Mouse (Mus musculus): ENCODE measurements around the gene Cntfr. TPM values are rescaled to one million over a fixed set of nuclear protein-coding genes. Genes with fewer than 3 reads are reported as not detected.
"Not testable (repeated sequence)": the region's sequence is repeated elsewhere in the genome, so short reads cannot be mapped to it uniquely, and the experiment has no call there.

The Cntfr gene
- 0.31 TPM in 1 of 2 replicates, not detected in the other for total RNA-seq (2014; rRNA removed; ENCODE audit: low replicate concordance)
- polyA plus RNA-seq (2015; fragmentation: Nextera tagmentation; extraction: Ambion mirVana), result 0.38 and 0.41 TPM in 2 replicates

DNA sequence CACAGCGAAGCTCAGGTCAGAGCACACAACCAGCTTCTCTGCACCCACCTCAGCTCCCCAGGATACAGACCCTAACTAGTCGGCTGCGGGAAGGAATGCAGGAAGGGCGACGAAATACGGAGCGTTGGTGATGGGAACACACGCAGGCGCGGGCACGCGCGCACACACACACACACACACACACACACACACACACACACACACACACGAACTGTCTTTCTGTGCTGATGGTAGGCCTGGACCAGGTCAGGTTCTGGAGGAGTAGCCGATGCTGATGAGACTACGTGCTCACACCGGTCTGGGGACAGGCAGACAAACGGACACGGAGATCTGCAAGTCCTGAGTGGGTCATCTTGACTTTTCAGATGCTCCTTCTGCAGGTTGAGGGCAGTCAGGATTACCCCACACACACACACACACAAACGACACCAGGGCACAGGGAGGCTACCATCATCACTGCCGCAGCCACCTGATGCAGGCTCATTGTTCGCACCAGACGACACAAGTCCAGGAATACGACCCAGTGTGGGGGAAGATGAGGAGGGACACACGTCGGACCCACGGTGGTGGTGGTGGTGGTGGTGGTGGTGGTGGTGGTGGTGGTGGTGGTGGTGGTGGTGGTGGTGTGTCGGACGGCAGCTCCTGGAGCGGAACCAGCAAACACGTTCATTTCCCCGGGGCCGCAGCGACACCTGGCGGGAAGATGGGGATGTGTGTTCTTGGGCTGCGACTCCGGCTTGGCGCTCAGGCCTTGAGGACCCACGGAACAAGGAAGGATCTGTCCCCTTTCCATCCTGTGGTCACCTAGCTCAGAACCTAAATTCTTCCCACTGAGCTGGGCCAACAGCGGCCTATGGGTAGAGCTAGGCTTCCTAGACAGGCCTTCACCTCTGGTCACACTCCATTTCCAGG is at the start of gene Cntfr:
Gene Cntfr, minus strand, starts transcription at position 160 of the 912 bp plus-strand sequence.
- WGBS, result 9% methylated on average over 31 of the region's 40 CpGs
- H3K4me3 ChIP-seq (ENCODE audit: low read depth, low read length); ATAC-seq (ENCODE audit: insufficient read depth, low read depth); H3K9ac ChIP-seq (replicated peaks; ENCODE audit: low read depth, low read length); H3K36me3 ChIP-seq (replicated peaks; ENCODE audit: control insufficient read depth, insufficient read depth, low read length); H3K4me1 ChIP-seq (ENCODE audit: control insufficient read depth, insufficient read depth); DNase-seq (ENCODE audit: low spot score); H3K9me3 ChIP-seq (replicated peaks; ENCODE audit: control insufficient read depth, low read length); H3K27me3 ChIP-seq (ENCODE audit: control insufficient read depth, insufficient read depth, low read length); H3K27ac ChIP-seq (ENCODE audit: low read depth): not testable (repeated sequence)
- TF ChIP-seq CTCF (IDR thresholded peaks at IDR 0.05; ENCODE audit: low read depth), result peak; percentile 69
- H3K4me2 ChIP-seq (ENCODE audit: low read depth, low read length), result peak within 1 kb of the TSS; percentile 46

GRCm38 (mm10) chr4:41745021-41745420 is 48.1 kb upstream of the Cntfr start:
- ATAC-seq (ENCODE audit: insufficient read depth, low read depth), result no peak
- DNase-seq (ENCODE audit: low spot score), result no peak
- H3K4me1 ChIP-seq (ENCODE audit: control insufficient read depth, insufficient read depth), result peaks cover 10% of the 10 kb centered on the region
- no peaks in the 10 kb centered on the region for H3K9me3 ChIP-seq (replicated peaks; ENCODE audit: control insufficient read depth, low read length)
- H3K4me3 ChIP-seq (ENCODE audit: low read depth, low read length), result no peak overlapping the region
- H3K27ac ChIP-seq (ENCODE audit: low read depth), result no peak overlapping the region
- 68% methylated on average over 1 of the region's 1 CpGs for WGBS
- H3K27me3 ChIP-seq (ENCODE audit: control insufficient read depth, insufficient read depth, low read length), result no peaks in the 10 kb centered on the region
- H3K4me2 ChIP-seq (ENCODE audit: low read depth, low read length), result no peak overlapping the region
- TF ChIP-seq CTCF (IDR thresholded peaks at IDR 0.05; ENCODE audit: low read depth), result no peak
- TF ChIP-seq EP300 (IDR thresholded peaks at IDR 0.05; ENCODE audit: low read depth), result no peak
- no peak overlapping the region for H3K9ac ChIP-seq (replicated peaks; ENCODE audit: low read depth, low read length)
- H3K36me3 ChIP-seq (replicated peaks; ENCODE audit: control insufficient read depth, insufficient read depth, low read length), result no peaks in the 10 kb centered on the region

DNA sequence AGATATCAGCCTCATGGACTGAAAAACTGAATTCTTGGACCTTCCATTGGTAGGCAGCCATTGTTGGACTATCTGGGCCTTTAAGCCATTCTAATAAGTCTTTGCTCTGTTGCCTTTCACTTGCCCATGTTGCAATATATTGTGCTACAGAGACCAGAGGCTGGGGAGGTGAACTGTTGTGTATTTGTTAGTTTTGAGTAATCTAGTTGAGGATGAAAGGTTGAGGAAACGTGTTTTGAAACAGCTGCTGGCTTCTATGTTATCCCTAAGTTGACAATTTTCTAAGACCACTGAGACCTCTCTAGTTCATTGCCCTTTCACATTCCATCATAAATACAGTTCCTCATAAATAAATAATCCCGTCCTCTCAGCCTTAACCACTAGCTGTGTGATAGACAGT is 47.2 kb upstream of the Cntfr start:
- Histone ChIP-seq H3K27ac (ENCODE audit: low read depth) (no peak overlapping the region), H3K9ac (replicated peaks; ENCODE audit: low read depth, low read length) (no peak overlapping the region), H3K9me3 (replicated peaks; ENCODE audit: control insufficient read depth, low read length) (no peaks in the 10 kb centered on the region), H3K36me3 (replicated peaks; ENCODE audit: control insufficient read depth, insufficient read depth, low read length) (peaks cover 2% of the 10 kb centered on the region; the same call in 1 of the 2 replicates), H3K27me3 (ENCODE audit: control insufficient read depth, insufficient read depth, low read length) (no peaks in the 10 kb centered on the region), H3K4me1 (ENCODE audit: control insufficient read depth, insufficient read depth) (peaks cover 14% of the 10 kb centered on the region), H3K4me3 (ENCODE audit: low read depth, low read length) (no peak overlapping the region), H3K4me2 (ENCODE audit: low read depth, low read length) (no peak overlapping the region)
- ATAC-seq (ENCODE audit: insufficient read depth, low read depth) (no peak), DNase-seq (ENCODE audit: low spot score) (no peak)
- WGBS, result 64% methylated on average over 2 of the region's 2 CpGs
- no peak for TF ChIP-seq CTCF (IDR thresholded peaks at IDR 0.05; ENCODE audit: low read depth)
- TF ChIP-seq EP300 (IDR thresholded peaks at IDR 0.05; ENCODE audit: low read depth), result no peak

DNA sequence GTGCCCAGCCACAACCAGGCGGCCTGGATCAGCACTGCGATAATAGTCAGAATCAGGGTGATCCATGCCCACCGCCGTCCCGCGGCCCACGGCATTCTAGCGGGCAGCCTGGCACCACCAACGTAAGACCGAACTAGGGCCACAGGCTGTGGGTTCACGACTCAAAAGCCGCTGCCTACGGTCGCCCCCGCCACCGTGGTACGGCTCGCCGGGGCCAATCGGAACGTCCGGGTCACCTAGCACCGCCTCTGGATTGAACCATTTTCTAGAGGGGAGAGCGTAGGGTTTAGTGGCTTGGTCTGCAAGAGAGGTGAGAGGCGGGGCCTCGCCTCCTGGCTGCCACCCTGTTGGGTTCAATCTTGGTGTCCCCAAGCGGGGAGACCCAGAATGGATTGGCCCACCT is 44.3 kb upstream of the Cntfr start:
- Histone ChIP-seq H3K27ac (ENCODE audit: low read depth) (peak overlapping the region; percentile 84), H3K36me3 (replicated peaks; ENCODE audit: control insufficient read depth, insufficient read depth, low read length) (peaks cover 10% of the 10 kb centered on the region; the same call in 1 of the 2 replicates)
- WGBS, result under 1% methylated on average over 27 of the region's 27 CpGs

GRCm38 (mm10) chr4:41740380-41741157 is 43.7 kb upstream of the Cntfr start:
- H3K27ac ChIP-seq (ENCODE audit: low read depth), result peak overlapping the region; percentile 84
- peak overlapping the region; percentile 69 for H3K4me2 ChIP-seq (ENCODE audit: low read depth, low read length)
- peak; percentile 25 for DNase-seq (ENCODE audit: low spot score)
- no peak for TF ChIP-seq CTCF (IDR thresholded peaks at IDR 0.05; ENCODE audit: low read depth)
- no peak for TF ChIP-seq EP300 (IDR thresholded peaks at IDR 0.05; ENCODE audit: low read depth)
- H3K9ac ChIP-seq (replicated peaks; ENCODE audit: low read depth, low read length), result peak overlapping the region; percentile 43
- H3K27me3 ChIP-seq (ENCODE audit: control insufficient read depth, insufficient read depth, low read length), result no peaks in the 10 kb centered on the region
- no peaks in the 10 kb centered on the region for H3K9me3 ChIP-seq (replicated peaks; ENCODE audit: control insufficient read depth, low read length)
- WGBS, result under 1% methylated on average over 48 of the region's 48 CpGs
- peak overlapping the region; percentile 60 for H3K4me3 ChIP-seq (ENCODE audit: low read depth, low read length)
- H3K36me3 ChIP-seq (replicated peaks; ENCODE audit: control insufficient read depth, insufficient read depth, low read length), result peaks cover 10% of the 10 kb centered on the region; the same call in 1 of the 2 replicates
- ATAC-seq (ENCODE audit: insufficient read depth, low read depth), result peak; percentile 65
- peaks cover 14% of the 10 kb centered on the region for H3K4me1 ChIP-seq (ENCODE audit: control insufficient read depth, insufficient read depth)

More for the DNA sequence above, 44.3 kb upstream of the Cntfr start:
- peak overlapping the region; percentile 43 for H3K9ac ChIP-seq (replicated peaks; ENCODE audit: low read depth, low read length)
- peak overlapping the region; percentile 69 for H3K4me2 ChIP-seq (ENCODE audit: low read depth, low read length)
- DNase-seq (ENCODE audit: low spot score) (peak; percentile 93), ATAC-seq (ENCODE audit: insufficient read depth, low read depth) (peak; percentile 97)
- TF ChIP-seq CTCF (IDR thresholded peaks at IDR 0.05; ENCODE audit: low read depth) (peak; percentile 16; the same call in 1 of the 2 replicates), EP300 (IDR thresholded peaks at IDR 0.05; ENCODE audit: low read depth) (peak; percentile 54; the same call in 1 of the 2 replicates)
- no peaks in the 10 kb centered on the region for H3K27me3 ChIP-seq (ENCODE audit: control insufficient read depth, insufficient read depth, low read length)
- H3K4me1 ChIP-seq (ENCODE audit: control insufficient read depth, insufficient read depth), result peaks cover 14% of the 10 kb centered on the region
- peak overlapping the region; percentile 60 for H3K4me3 ChIP-seq (ENCODE audit: low read depth, low read length)
- no peaks in the 10 kb centered on the region for H3K9me3 ChIP-seq (replicated peaks; ENCODE audit: control insufficient read depth, low read length)
